15 mouse cellular contexts compared by ENCODE assay signal in the genomic region with DNA sequence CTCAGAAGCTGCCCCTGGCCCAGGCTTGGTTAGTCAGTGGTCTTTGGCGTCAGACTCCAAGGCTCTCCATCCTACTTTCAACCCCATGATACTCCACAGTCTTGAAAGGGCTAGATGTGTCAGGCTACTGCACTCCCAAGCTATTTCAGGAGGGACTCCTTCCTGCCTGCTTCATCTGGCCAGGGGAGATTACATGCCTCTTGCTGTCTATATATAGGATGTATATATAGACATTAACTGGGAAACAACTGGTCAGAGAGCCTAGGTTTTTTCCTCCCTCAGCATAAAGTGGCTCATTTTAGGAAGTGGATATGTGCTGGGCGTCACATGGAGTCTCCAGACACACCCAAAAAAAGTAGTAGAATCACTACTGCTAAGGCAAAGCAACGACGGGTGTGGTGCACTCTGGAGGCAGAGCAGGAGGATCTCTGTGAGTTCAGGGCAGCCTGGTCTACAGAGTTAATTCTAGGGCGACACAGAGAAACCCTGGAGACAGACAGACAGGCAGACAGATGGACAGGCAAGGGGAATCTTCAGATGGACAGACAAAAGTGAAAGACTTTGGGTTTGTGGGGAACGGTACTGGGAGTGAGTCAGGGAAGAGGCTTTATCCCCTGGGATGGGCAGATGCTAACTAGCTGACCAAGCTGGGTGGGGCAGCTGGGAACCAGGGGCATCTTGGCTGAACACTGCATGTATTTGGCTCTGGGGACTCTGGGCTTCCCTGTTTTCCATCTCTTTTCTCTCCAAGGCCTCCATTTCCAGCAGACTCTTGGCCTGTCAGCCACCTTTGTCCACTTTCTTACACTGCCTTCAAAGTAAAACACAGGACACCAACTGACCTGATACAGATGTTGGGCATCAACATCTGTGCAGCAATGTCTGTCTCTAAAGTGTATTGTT. TPM values are rescaled to one million over a fixed set of nuclear protein-coding genes. Genes with fewer than 3 reads are reported as not detected.
DNase-seq lines count a peak whose midpoint lies in the region; ATAC-seq and TF ChIP-seq lines count a peak whose summit lies in the region.
"Had no signal": no experiment of that assay in that cellular context is flagged by ENCODE, and none has a peak within 500 bp of the region (broad histone marks: within the 10 kb centered on the region; RNA-seq: fewer than 3 reads in every experiment).

No protein-coding gene starts in this region.

- ATAC-seq in common myeloid progenitor, adult 5-6 weeks (replicated peaks; ENCODE audit: low read depth, poor library complexity, severe bottlenecking) = peak; percentile 52; the same call in 1 of the 2 replicates
- ATAC-seq: CD4-positive, CD25-positive, alpha-beta regulatory T cell, adult 4 months; Patski had no signal

- H3ac ChIP-seq in C2C12 (ENCODE audit: control insufficient read depth, insufficient read length, low read depth) = peak overlapping the region; percentile 10

- TF ChIP-seq CTCF in C2C12 (IDR thresholded peaks at IDR 0.05; ENCODE audit: control insufficient read depth, insufficient read depth, insufficient read length) = no peak

- H3K79me3 ChIP-seq in C2C12 (ENCODE audit: low read depth) = no peaks in the 10 kb centered on the region

- H3K4me3 ChIP-seq in C2C12 (ENCODE audit: insufficient read depth, poor library complexity, severe bottlenecking) (no peak overlapping the region), macrophage (ENCODE audit: inconsistent target) (peak overlapping the region; percentile 23; the same call in 1 of the 2 replicates)
- H3K4me3 ChIP-seq: stomach, embryonic 15.5 days had no signal

- no peaks in the 10 kb centered on the region for H3K27me3 ChIP-seq in C2C12 (ENCODE audit: control insufficient read depth, insufficient read depth, insufficient read length)
- H3K27me3 ChIP-seq: Patski; stomach, embryonic 15.5 days had no signal

- 38% methylated on average over 6 of the region's 6 CpGs for WGBS in macrophage (ENCODE audit: missing documents)

- H3K27ac ChIP-seq in macrophage = peak overlapping the region; percentile 97
- H3K27ac ChIP-seq: stomach, embryonic 15.5 days had no signal

- H3K36me3 ChIP-seq in C2C12 (ENCODE audit: control insufficient read depth, insufficient read depth) (peaks cover 19% of the 10 kb centered on the region), macrophage (ENCODE audit: inconsistent target) (peaks cover 26% of the 10 kb centered on the region)

- DNase-seq in heart, adult 11 months = peak; percentile 96
- no peak for DNase-seq in heart, postnatal 4 days
- no peak for DNase-seq in thymus, adult 18-20 months
- no peak for DNase-seq in layer of hippocampus, postnatal 36 days
- no peak for DNase-seq in cerebellum, postnatal 14 days
- DNase-seq: adrenal gland, adult 8-10 months; cerebellum, adult 11 months; lung, postnatal 4 days; thymus, postnatal 4 days had no signal

- H3K79me2 ChIP-seq in C2C12 (ENCODE audit: control insufficient read depth, insufficient read depth) = no peaks in the 10 kb centered on the region
- H3K79me2 ChIP-seq in macrophage (ENCODE audit: inconsistent target) = peaks cover 19% of the 10 kb centered on the region; the same call in 1 of the 2 replicates

TF ChIP-seq in C2C12, 6 proteins besides CTCF, POLR2A, EP300 and RAD21:
- TF ChIP-seq MYOG (IDR thresholded peaks at IDR 0.05; ENCODE audit: control insufficient read depth, extremely low read depth, insufficient read length) (no peak), CEBPB (IDR thresholded peaks at IDR 0.05; ENCODE audit: low read depth) (no peak), MAX (IDR thresholded peaks at IDR 0.05) (no peak), USF1 (IDR thresholded peaks at IDR 0.05; ENCODE audit: low read depth) (peak; percentile 37), MYOD1 (IDR thresholded peaks at IDR 0.05; ENCODE audit: control insufficient read depth, insufficient read length, low read depth) (peak; percentile 32), FOSL1 (IDR thresholded peaks at IDR 0.05; ENCODE audit: insufficient read depth, low read length, poor library complexity, severe bottlenecking) (no peak)

RNA-seq across cellular contexts. Expression of a gene that starts 25.8 kb away (rescaled TPM):
- total RNA-seq in heart, postnatal 4 days (2021) = 10 to 100 TPM; 24.3 to 25.2 TPM
- polyA plus RNA-seq in C2C12 (2012; fragmentation: generic; extraction: Trizol) (15.2 TPM), macrophage (2018) (14.9 to 18.4 TPM (median 16.3 TPM) in 3 replicates)
- total RNA-seq in common myeloid progenitor, adult 5-6 weeks (2017) = 47.1 and 50.4 TPM in 2 replicates
- total RNA-seq in macrophage (2018; cell fraction: chromatin; rRNA removed) = 100 to 1,000 TPM in 4 of 26 experiments, 10 to 100 TPM in 22; 29.5 to 147 (median 70.2) TPM
- 10 to 100 TPM in 23 of 26 experiments, 1 to 10 TPM in 3; 8.5 to 30.5 (median 19.0) TPM for total RNA-seq in macrophage (2018; cell fraction: cytosol; rRNA removed)
- 100 to 1,000 TPM in 2 of 26 experiments, 10 to 100 TPM in 24; 30.3 to 121 (median 47.7) TPM for total RNA-seq in macrophage (2018; cell fraction: nucleus; rRNA removed)
- 10 to 100 TPM; 33.2 to 36.3 TPM for total RNA-seq in layer of hippocampus, postnatal 36 days (2021)

RNA-seq across cellular contexts. Expression of a gene that starts 25.9 kb away (rescaled TPM):
- 1 to 10 TPM in 1 of 2 experiments, under 1 TPM in 1; 0.90 to 1.2 TPM for total RNA-seq in heart, postnatal 4 days (2021)
- polyA plus RNA-seq in C2C12 (2012; fragmentation: generic; extraction: Trizol) (0.01 TPM), macrophage (2018) (0.05 to 0.09 TPM in 2 of 3 replicates, not detected in the other)
- total RNA-seq in common myeloid progenitor, adult 5-6 weeks (2017) = 0.64 TPM in 1 of 2 replicates, not detected in the other
- 1 to 10 TPM in 2 of 26 experiments, under 1 TPM in 10, not detected in 14; 0.17 to 2.3 (median 0.48) TPM for total RNA-seq in macrophage (2018; cell fraction: chromatin; rRNA removed)
- total RNA-seq in macrophage (2018; cell fraction: cytosol; rRNA removed) = under 1 TPM in 2 of 26 experiments, not detected in 24; under 0.01 to 0.03 TPM
- total RNA-seq in macrophage (2018; cell fraction: nucleus; rRNA removed) = under 1 TPM in 8 of 26 experiments, not detected in 18; 0.10 to 0.74 (median 0.37) TPM
- total RNA-seq in layer of hippocampus, postnatal 36 days (2021) = 100 to 1,000 TPM; 342 to 346 TPM
- polyA plus RNA-seq: CD4-positive, CD25-positive, alpha-beta regulatory T cell, adult 4 months had no signal

RNA-seq across cellular contexts. Expression of a gene that starts 26.1 kb away (rescaled TPM):
- total RNA-seq in heart, postnatal 4 days (2021) = 10 to 100 TPM; 67.1 to 75.3 TPM
- polyA plus RNA-seq in C2C12 (2012; fragmentation: generic; extraction: Trizol) (50.8 TPM), macrophage (2018) (150 to 165 TPM (median 155 TPM) in 3 replicates)
- total RNA-seq in common myeloid progenitor, adult 5-6 weeks (2017) = 47.6 and 56.9 TPM in 2 replicates
- 1,000 to 10,000 TPM in 1 of 26 experiments, 100 to 1,000 TPM in 25; 381 to 1,183 (median 600) TPM for total RNA-seq in macrophage (2018; cell fraction: chromatin; rRNA removed)
- total RNA-seq in macrophage (2018; cell fraction: cytosol; rRNA removed) = 100 to 1,000 TPM; 129 to 190 (median 156) TPM
- 100 to 1,000 TPM; 191 to 554 (median 353) TPM for total RNA-seq in macrophage (2018; cell fraction: nucleus; rRNA removed)
- total RNA-seq in layer of hippocampus, postnatal 36 days (2021) = 10 to 100 TPM; 64.3 to 64.7 TPM

RNA-seq across cellular contexts. Expression of a gene that starts 26.4 kb away (rescaled TPM):
- 1 to 10 TPM; 7.7 to 8.9 TPM for total RNA-seq in heart, postnatal 4 days (2021)
- polyA plus RNA-seq in C2C12 (2012; fragmentation: generic; extraction: Trizol) (12.1 TPM), macrophage (2018) (3.2 to 5.8 TPM (median 4.7 TPM) in 3 replicates)
- 3.2 and 10.5 TPM in 2 replicates for total RNA-seq in common myeloid progenitor, adult 5-6 weeks (2017)
- 10 to 100 TPM in 14 of 26 experiments, 1 to 10 TPM in 12; 3.6 to 24.2 (median 11.4) TPM for total RNA-seq in macrophage (2018; cell fraction: chromatin; rRNA removed)
- total RNA-seq in macrophage (2018; cell fraction: cytosol; rRNA removed) = 1 to 10 TPM; 1.6 to 7.6 (median 4.3) TPM
- total RNA-seq in macrophage (2018; cell fraction: nucleus; rRNA removed) = 10 to 100 TPM in 10 of 26 experiments, 1 to 10 TPM in 16; 4.1 to 20.3 (median 8.2) TPM
- 10 to 100 TPM; 24.5 to 25.5 TPM for total RNA-seq in layer of hippocampus, postnatal 36 days (2021)

RNA-seq across cellular contexts. Expression of a gene that starts 40.5 kb away (rescaled TPM):
- 1 to 10 TPM in 1 of 2 experiments, under 1 TPM in 1; 0.88 to 1.1 TPM for total RNA-seq in heart, postnatal 4 days (2021)
- polyA plus RNA-seq in C2C12 (2012; fragmentation: generic; extraction: Trizol) (0.50 TPM), macrophage (2018) (0.13 TPM in 1 of 3 replicates, not detected in the others)
- total RNA-seq in common myeloid progenitor, adult 5-6 weeks (2017) = 0.27 TPM in 1 of 2 replicates, not detected in the other
- 1 to 10 TPM in 6 of 26 experiments, under 1 TPM in 12, not detected in 8; 0.25 to 2.2 (median 0.86) TPM for total RNA-seq in macrophage (2018; cell fraction: chromatin; rRNA removed)
- under 1 TPM in 11 of 26 experiments, not detected in 15; 0.04 to 0.11 (median 0.07) TPM for total RNA-seq in macrophage (2018; cell fraction: cytosol; rRNA removed)
- under 1 TPM in 10 of 26 experiments, not detected in 16; 0.28 to 0.99 (median 0.66) TPM for total RNA-seq in macrophage (2018; cell fraction: nucleus; rRNA removed)
- total RNA-seq in layer of hippocampus, postnatal 36 days (2021) = 1 to 10 TPM; 3.7 to 4.0 TPM

Comparison
In these comparisons a context has a peak if more than half of its experiments do, and no peak if none do; other contexts are left out.
1. RNA of a gene that starts 25.9 kb away (total RNA-seq): 342 to 346 TPM in layer of hippocampus, postnatal 36 days; 0.90 to 1.2 TPM in heart, postnatal 4 days and 0.64 TPM in common myeloid progenitor, adult 5-6 weeks; every median in the first group is over 100 times any median in the second.